Comparison of ENCODE assay signal across 10 mouse cellular contexts in the genomic region with DNA sequence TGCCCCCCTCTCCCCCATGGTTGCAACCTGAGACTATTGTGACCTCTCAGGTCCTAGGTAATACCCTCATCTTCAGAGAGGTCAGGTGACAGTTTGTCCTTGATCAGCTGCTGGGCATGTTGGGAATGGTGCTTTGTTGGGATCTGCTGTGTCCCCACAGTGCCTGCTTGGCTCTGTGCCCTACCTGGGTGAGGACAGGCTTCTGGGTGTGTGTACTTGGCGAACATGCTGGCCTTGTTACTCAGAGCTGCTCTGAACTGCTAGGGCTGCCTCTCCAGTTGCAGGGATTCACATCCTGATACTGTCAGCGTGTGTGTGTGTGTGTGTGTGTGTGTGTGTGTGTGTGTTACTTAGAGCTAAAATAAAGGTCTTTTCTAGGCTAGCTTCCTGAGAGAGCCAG. TPM values are rescaled to one million over a fixed set of nuclear protein-coding genes. Genes with fewer than 3 reads are reported as not detected.
DNase-seq lines count a peak whose midpoint lies in the region; ATAC-seq and TF ChIP-seq lines count a peak whose summit lies in the region.
"Had no signal": no experiment of that assay in that cellular context is flagged by ENCODE, and none has a peak within 500 bp of the region (broad histone marks: within the 10 kb centered on the region; RNA-seq: fewer than 3 reads in every experiment).

No protein-coding gene starts in this region.

- H3K36me3 ChIP-seq in lung, embryonic 16.5 days (ENCODE audit: control insufficient read depth, insufficient read depth, low read length) = no peaks in the 10 kb centered on the region
- no peaks in the 10 kb centered on the region for H3K36me3 ChIP-seq in heart, embryonic 15.5 days
- no peaks in the 10 kb centered on the region for H3K36me3 ChIP-seq in liver, embryonic 14.5 days (replicated peaks; ENCODE audit: control insufficient read depth, insufficient read depth, low read depth)
- H3K36me3 ChIP-seq in intestine, postnatal 0 days (ENCODE audit: control insufficient read depth, insufficient read depth) = no peaks in the 10 kb centered on the region

- no peaks in the 10 kb centered on the region for H3K9me3 ChIP-seq in lung, embryonic 16.5 days (ENCODE audit: control insufficient read depth, low read length)
- no peaks in the 10 kb centered on the region for H3K9me3 ChIP-seq in heart, embryonic 15.5 days (replicated peaks)
- no peaks in the 10 kb centered on the region for H3K9me3 ChIP-seq in liver, embryonic 14.5 days (ENCODE audit: control insufficient read depth, low read length)
- no peaks in the 10 kb centered on the region for H3K9me3 ChIP-seq in intestine, postnatal 0 days (ENCODE audit: control insufficient read depth)

- no peak overlapping the region for H3K4me3 ChIP-seq in lung, embryonic 16.5 days (ENCODE audit: low read length)
- H3K4me3 ChIP-seq in lung, adult 2 months (replicated peaks; ENCODE audit: extremely low read depth, low read depth, low read length) = no peak overlapping the region
- no peak overlapping the region for H3K4me3 ChIP-seq in heart, embryonic 15.5 days
- H3K4me3 ChIP-seq in liver, embryonic 14.5 days (ENCODE audit: insufficient read depth in 1 of 2, low read depth in 2 of 2, low read length in 2 of 2) = no peak overlapping the region
- H3K4me3 ChIP-seq in intestine, postnatal 0 days (ENCODE audit: low read depth, low read length) = no peak overlapping the region

- ATAC-seq in lung, embryonic 16.5 days (ENCODE audit: low read depth) = peak; percentile 32; the same call in 1 of the 2 replicates
- ATAC-seq in heart, embryonic 15.5 days (replicated peaks; ENCODE audit: insufficient number of reproducible peaks, insufficient read depth, low FRiP score, low read depth) = peak; percentile 58; the same call in 1 of the 2 replicates
- ATAC-seq in liver, embryonic 14.5 days (ENCODE audit: insufficient read depth) = no peak
- no peak for ATAC-seq in intestine, postnatal 0 days
- ATAC-seq: hindbrain, embryonic 16.5 days had no signal

- TF ChIP-seq CTCF in lung, adult 2 months (IDR thresholded peaks at IDR 0.05; ENCODE audit: insufficient read depth, low read length) = no peak
- TF ChIP-seq CTCF in liver, embryonic 14.5 days (IDR thresholded peaks at IDR 0.05; ENCODE audit: low read depth) = no peak
- TF ChIP-seq CTCF in intestine, postnatal 0 days (IDR thresholded peaks at IDR 0.05; ENCODE audit: low read depth) = no peak

- H3K27me3 ChIP-seq in lung, embryonic 16.5 days (ENCODE audit: control insufficient read depth, insufficient read depth, low read depth, low read length) = peaks cover 5% of the 10 kb centered on the region
- H3K27me3 ChIP-seq in heart, embryonic 15.5 days = peaks cover 9% of the 10 kb centered on the region; the same call in 1 of the 2 replicates
- no peaks in the 10 kb centered on the region for H3K27me3 ChIP-seq in liver, embryonic 14.5 days (ENCODE audit: control insufficient read depth, insufficient read depth, low read length)
- no peaks in the 10 kb centered on the region for H3K27me3 ChIP-seq in intestine, postnatal 0 days (replicated peaks; ENCODE audit: control insufficient read depth, insufficient read depth, low read length)

- TF ChIP-seq EP300 in liver, embryonic 14.5 days (IDR thresholded peaks at IDR 0.05; ENCODE audit: low read depth) = no peak

- H3K4me1 ChIP-seq in lung, embryonic 16.5 days (replicated peaks; ENCODE audit: control insufficient read depth, insufficient read depth, low read length) = peaks cover 11% of the 10 kb centered on the region
- peaks cover 2% of the 10 kb centered on the region; the same call in 1 of the 2 replicates for H3K4me1 ChIP-seq in lung, adult 2 months (ENCODE audit: control insufficient read depth, insufficient read depth, low read length)
- peaks cover 31% of the 10 kb centered on the region for H3K4me1 ChIP-seq in heart, embryonic 15.5 days (replicated peaks)
- H3K4me1 ChIP-seq in liver, embryonic 14.5 days (replicated peaks; ENCODE audit: control insufficient read depth in 2 of 2, insufficient read depth in 2 of 2, low read length in 1 of 2) = peaks cover 59 to 76% of the 10 kb centered on the region in 2 experiments
- peaks cover 9% of the 10 kb centered on the region; the same call in 1 of the 2 replicates for H3K4me1 ChIP-seq in intestine, postnatal 0 days (replicated peaks; ENCODE audit: control insufficient read depth, insufficient read depth, low read length)

- no peak overlapping the region for H3K9ac ChIP-seq in lung, embryonic 16.5 days (ENCODE audit: low read length)
- H3K9ac ChIP-seq in heart, embryonic 15.5 days = no peak overlapping the region
- H3K9ac ChIP-seq in liver, embryonic 14.5 days (replicated peaks) = peak overlapping the region; percentile 38; the same call in 1 of the 2 replicates
- H3K9ac ChIP-seq in intestine, postnatal 0 days (ENCODE audit: low read depth, low read length) = no peak overlapping the region

- no peak overlapping the region for H3K4me2 ChIP-seq in lung, embryonic 16.5 days (ENCODE audit: low read depth, low read length)
- no peak overlapping the region for H3K4me2 ChIP-seq in heart, embryonic 15.5 days
- H3K4me2 ChIP-seq in liver, embryonic 14.5 days (ENCODE audit: low read depth) = no peak overlapping the region
- no peak overlapping the region for H3K4me2 ChIP-seq in intestine, postnatal 0 days (replicated peaks; ENCODE audit: low read depth)

- no peak for DNase-seq in lung, adult 2 months
- peak; percentile 88 for DNase-seq in adrenal gland, adult 2 months
- DNase-seq in liver, embryonic 14.5 days (ENCODE audit: low read depth in 3 of 3, low spot score in 3 of 3) = no peak
- DNase-seq in thymus, postnatal 0 days (ENCODE audit: low spot score) = no peak
- no peak for DNase-seq in testis, postnatal 10 days (ENCODE audit: low spot score)
- DNase-seq: thymus, postnatal 25 days had no signal

- no peak for TF ChIP-seq POLR2A in lung, adult 2 months (IDR thresholded peaks at IDR 0.05; ENCODE audit: borderline replicate concordance, extremely low read depth, low read depth, low read length)

- WGBS in lung, embryonic 16.5 days = 51% methylated on average over 2 of the region's 2 CpGs
- WGBS in lung, adult 2 months = 41% methylated on average over 2 of the region's 2 CpGs
- WGBS in heart, embryonic 15.5 days = 25% methylated on average over 2 of the region's 2 CpGs
- 39% methylated on average over 2 of the region's 2 CpGs for WGBS in liver, embryonic 14.5 days (ENCODE audit: insufficient replicate concordance)
- WGBS in intestine, postnatal 0 days = 52% methylated on average over 2 of the region's 2 CpGs

- H3K27ac ChIP-seq in lung, embryonic 16.5 days (ENCODE audit: low read length) = no peak overlapping the region
- H3K27ac ChIP-seq in heart, embryonic 15.5 days = peak overlapping the region; percentile 65
- H3K27ac ChIP-seq in liver, embryonic 14.5 days = peak overlapping the region; percentile 95
- H3K27ac ChIP-seq in intestine, postnatal 0 days (ENCODE audit: low read depth, low read length) = no peak overlapping the region

RNA-seq across cellular contexts. Expression of a gene that starts 56.2 kb away (rescaled TPM):
- polyA plus RNA-seq in lung, embryonic 16.5 days (2015; fragmentation: Nextera tagmentation; extraction: Ambion mirVana) = 17.1 and 17.3 TPM in 2 replicates
- polyA plus RNA-seq in lung, adult 2 months (2012; rRNA removed) = 98.6 and 107 TPM in 2 replicates
- total RNA-seq in adrenal gland, adult 2 months (2021) = 10 to 100 TPM in 1 of 2 experiments, 1 to 10 TPM in 1; 5.6 to 11.7 TPM
- 35.5 and 44.3 TPM in 2 replicates for polyA plus RNA-seq in adrenal gland, adult 2 months (2012; rRNA removed)
- polyA plus RNA-seq in heart, embryonic 15.5 days (2015; fragmentation: Nextera tagmentation; extraction: Ambion mirVana) = 6.4 and 13.0 TPM in 2 replicates
- 0.55 and 0.66 TPM in 2 replicates for polyA plus RNA-seq in liver, embryonic 14.5 days (2012; rRNA removed)
- polyA plus RNA-seq in liver, embryonic 14.5 days (2014; fragmentation: Nextera tagmentation; extraction: Ambion mirVana) = 0.22 and 0.30 TPM in 2 replicates
- 2.0 and 2.3 TPM in 2 replicates for polyA plus RNA-seq in intestine, postnatal 0 days (2015; fragmentation: Nextera tagmentation; extraction: Ambion mirVana)
- polyA plus RNA-seq in thymus, postnatal 0 days (2015; fragmentation: Nextera tagmentation; extraction: Ambion mirVana) = 10.6 and 12.6 TPM in 2 replicates

Comparison
In these comparisons a context has a peak if more than half of its experiments do, and no peak if none do; other contexts are left out.
1. ATAC-seq: peak in lung, embryonic 16.5 days (single experiment) and heart, embryonic 15.5 days (single experiment); none in liver, embryonic 14.5 days (single experiment) and intestine, postnatal 0 days (single experiment).
2. H3K27ac ChIP-seq: peak in heart, embryonic 15.5 days (single experiment) and liver, embryonic 14.5 days (single experiment); none in lung, embryonic 16.5 days (single experiment) and intestine, postnatal 0 days (single experiment).